Mouse (Mus musculus) limb, embryonic 13.5 days (tissue): ENCODE results near the gene Necap1. TPM values are rescaled to one million over a fixed set of nuclear protein-coding genes. Genes with fewer than 3 reads are reported as not detected.

Source experiments
- ATAC-seq: fragments of 200-750 bp; cut with Nextera tagmentation; 2 replicates; pipeline ENCODE4 v1.8.0; 2017; ENCODE audit warnings: low read depth, moderate number of reproducible peaks, moderate TSS enrichment; ENCODE audit not compliant: low FRiP score
- H3K27ac ChIP-seq: fragments of 300-500 bp; sonication (generic); 2 replicates; pipeline ENCODE4 v1.5.1; 2015; ENCODE audit warnings: inconsistent platforms, mild to moderate bottlenecking, moderate library complexity
- H3K27me3 ChIP-seq: fragments of 300-500 bp; sonication (generic); 2 replicates; pipeline ENCODE4 v1.6.1; 2015; ENCODE audit warnings: mild to moderate bottlenecking, inconsistent platforms
- H3K36me3 ChIP-seq: fragments of 300-500 bp; sonication (generic); 2 replicates; pipeline ENCODE4 v1.6.1; 2015; ENCODE audit warnings: inconsistent platforms, mild to moderate bottlenecking, moderate library complexity
- H3K4me1 ChIP-seq: fragments of 300-500 bp; sonication (generic); 2 replicates; pipeline ENCODE4 v1.6.1; 2015; ENCODE audit warnings: inconsistent platforms
- H3K4me2 ChIP-seq: fragments of 300-500 bp; sonication (generic); replicated peaks from 2 replicates; pipeline ENCODE4 v1.6.1; 2015; ENCODE audit warnings: inconsistent platforms, mild to moderate bottlenecking, moderate library complexity
- H3K4me3 ChIP-seq: fragments of 300-500 bp; sonication (generic); 2 replicates; pipeline ENCODE4 v1.5.1; 2015; ENCODE audit warnings: moderate library complexity, mild to moderate bottlenecking, inconsistent platforms
- H3K9ac ChIP-seq: fragments of 300-500 bp; sonication (generic); 2 replicates; pipeline ENCODE4 v1.6.1; 2015; ENCODE audit warnings: mild to moderate bottlenecking, inconsistent platforms
- H3K9me3 ChIP-seq: fragments of 300-500 bp; sonication (generic); 2 replicates; pipeline ENCODE4 v1.6.1; 2016; ENCODE audit warnings: inconsistent platforms
- WGBS: fragments of 180-500 bp; shearing (Covaris S2); methylation state at CpG from one replicate; pipeline ENCODE4 v1.1.7; 2015; 5-methylcytosine and 5-hydroxymethylcytosine counted together
- polyA plus RNA-seq: library from polyadenylated mRNA; unstranded; fragments of >200 nt; fragmentation: Nextera tagmentation; extraction: Ambion mirVana; gene quantifications from 2 replicates; pipeline ENCODE4 v1.2.1, GENCODE M21; 2015

Gene Necap1
- polyA plus RNA-seq, 1 experiment from 2014 or later = 72.4 TPM

GRCm38 (mm10) chr6:122862434-122862833 is 11.8 kb upstream of the Necap1 start:
- H3K36me3 ChIP-seq = no peaks in the 10 kb centered on the region
- no peak overlapping the region for H3K4me3 ChIP-seq
- ATAC-seq = no peak
- no peak overlapping the region for H3K9ac ChIP-seq
- peaks cover 14% of the 10 kb centered on the region for H3K9me3 ChIP-seq
- no peak overlapping the region for H3K4me2 ChIP-seq
- WGBS = 74% methylated on average over 6 of the region's 6 CpGs
- no peak overlapping the region for H3K27ac ChIP-seq
- H3K27me3 ChIP-seq = no peaks in the 10 kb centered on the region
- no peaks in the 10 kb centered on the region for H3K4me1 ChIP-seq

DNA sequence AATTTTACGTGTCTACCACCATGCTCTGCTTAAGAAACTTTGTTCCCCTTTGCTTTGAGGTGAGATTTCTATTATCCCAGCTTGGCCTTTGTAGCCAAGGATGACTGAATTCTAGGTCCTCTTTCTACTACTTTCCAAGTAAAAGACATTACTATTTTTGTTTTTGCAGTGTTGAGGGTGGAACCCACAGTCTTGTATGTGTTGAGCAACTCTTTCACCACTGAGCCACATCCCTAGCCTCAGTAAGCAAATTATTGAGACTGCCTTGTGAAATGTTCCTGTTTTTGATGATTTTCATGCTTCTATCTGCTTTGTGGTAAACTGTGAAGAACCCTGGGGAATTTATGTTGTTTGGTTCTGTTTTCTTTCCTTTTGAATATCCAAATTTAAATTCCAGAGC is 11.4 kb upstream of the Necap1 start:
- no peaks in the 10 kb centered on the region for H3K27me3 ChIP-seq
- peaks cover 14% of the 10 kb centered on the region for H3K9me3 ChIP-seq
- no peak overlapping the region for H3K4me3 ChIP-seq
- no peak overlapping the region for H3K9ac ChIP-seq
- no peak for ATAC-seq
- no peaks in the 10 kb centered on the region for H3K4me1 ChIP-seq
- no peaks in the 10 kb centered on the region for H3K36me3 ChIP-seq
- 91% methylated on average over 1 of the region's 1 CpGs for WGBS
- H3K4me2 ChIP-seq = no peak overlapping the region
- H3K27ac ChIP-seq = no peak overlapping the region

DNA sequence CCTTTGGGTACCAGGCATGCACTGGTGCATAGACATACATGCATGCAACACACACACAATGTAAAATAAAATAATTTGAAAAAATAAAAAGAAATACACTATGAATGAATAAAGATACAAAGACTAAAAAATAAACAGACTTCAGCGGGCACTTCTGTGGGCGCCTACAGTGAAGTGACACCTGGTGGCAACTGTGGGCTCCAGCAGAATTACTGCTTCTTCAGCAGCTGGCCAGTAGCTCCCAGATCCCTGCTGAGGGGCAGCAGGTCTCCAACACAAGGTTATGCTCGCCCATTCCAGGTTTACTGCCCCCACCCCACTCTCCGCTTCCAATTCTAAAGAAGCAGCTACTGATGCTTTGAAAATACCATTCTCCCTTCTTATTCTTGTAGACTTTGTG is 6.4 kb upstream of the Necap1 start:
- ATAC-seq = no peak

DNA sequence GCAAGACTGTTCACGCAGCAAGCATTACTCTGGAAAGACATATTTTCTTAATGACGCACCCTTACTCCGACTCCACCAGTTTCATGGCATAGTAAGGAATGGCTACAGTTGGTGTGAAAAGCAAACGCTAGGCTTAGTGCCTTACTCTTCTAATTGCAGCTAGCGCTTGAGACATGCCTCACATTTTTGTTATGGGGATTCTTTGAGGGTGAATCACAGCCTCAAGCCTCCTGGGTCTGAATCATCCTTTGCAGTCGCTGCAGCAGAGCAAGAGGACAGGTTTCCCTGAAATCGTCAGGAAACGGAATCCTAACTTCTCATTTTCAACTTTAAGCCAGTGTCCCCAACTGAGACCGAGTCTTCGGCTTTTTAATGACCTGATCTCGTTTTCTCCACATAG is 4.4 kb upstream of the Necap1 start:
- Histone ChIP-seq H3K9ac (no peak overlapping the region), H3K27me3 (0 out of 2 replicates have a peak, but pooled peaks cover 5% of the 10 kb centered on the region), H3K4me2 (no peak overlapping the region), H3K36me3 (no peaks in the 10 kb centered on the region), H3K4me3 (no peak overlapping the region), H3K9me3 (no peaks in the 10 kb centered on the region), H3K27ac (no peak overlapping the region), H3K4me1 (no peaks in the 10 kb centered on the region)
- ATAC-seq = no peak
- WGBS = 77% methylated on average over 11 of the region's 11 CpGs

More for the DNA sequence above, 6.4 kb upstream of the Necap1 start:
- 55% methylated on average over 4 of the region's 4 CpGs for WGBS
- Histone ChIP-seq H3K4me3 (no peak overlapping the region), H3K9me3 (no peaks in the 10 kb centered on the region), H3K27ac (no peak overlapping the region), H3K27me3 (0 out of 2 replicates have a peak, but pooled peaks cover 5% of the 10 kb centered on the region), H3K36me3 (no peaks in the 10 kb centered on the region), H3K9ac (no peak overlapping the region), H3K4me2 (no peak overlapping the region), H3K4me1 (no peaks in the 10 kb centered on the region)

DNA sequence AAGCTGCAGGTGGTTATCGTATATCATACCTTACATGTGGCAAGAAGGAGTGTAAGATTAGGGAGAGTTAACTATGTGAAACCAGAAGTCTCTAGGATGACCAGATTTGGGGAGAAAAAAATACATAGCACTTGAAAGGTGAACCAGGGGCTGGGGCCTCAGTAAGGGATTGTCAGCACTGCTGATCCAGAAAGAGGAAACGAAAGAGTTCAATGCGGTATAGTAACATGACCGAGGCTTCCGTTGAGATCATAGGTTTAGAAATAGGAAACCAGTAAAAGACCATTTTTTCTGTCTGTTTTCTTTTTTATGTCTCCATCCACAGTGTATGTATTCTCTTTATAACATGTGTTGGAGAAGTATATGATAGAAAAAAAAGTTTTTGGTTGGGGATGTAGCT is 1.5 kb upstream of the Necap1 start:
- WGBS = 96% methylated on average over 5 of the region's 5 CpGs
- H3K9ac ChIP-seq = no peak overlapping the region
- no peak overlapping the region for H3K4me2 ChIP-seq
- no peak for ATAC-seq
- peaks cover 13% of the 10 kb centered on the region for H3K36me3 ChIP-seq
- H3K4me3 ChIP-seq = no peak overlapping the region
- H3K9me3 ChIP-seq = no peaks in the 10 kb centered on the region
- H3K27ac ChIP-seq = no peak overlapping the region
- H3K4me1 ChIP-seq = peaks cover 16% of the 10 kb centered on the region
- H3K27me3 ChIP-seq = 0 out of 2 replicates have a peak, but pooled peaks cover 5% of the 10 kb centered on the region

GRCm38 (mm10) chr6:122874720-122875389 is 581 bp downstream of the Necap1 start:
- Histone ChIP-seq H3K27me3 (0 out of 2 replicates have a peak, but pooled peaks cover 5% of the 10 kb centered on the region), H3K9ac (peak overlapping the region; percentile 87), H3K4me3 (peak overlapping the region; percentile 83), H3K36me3 (peaks cover 33% of the 10 kb centered on the region), H3K9me3 (no peaks in the 10 kb centered on the region), H3K4me1 (peaks cover 16% of the 10 kb centered on the region), H3K27ac (peak overlapping the region; percentile 86), H3K4me2 (peak overlapping the region; percentile 67)
- WGBS = under 1% methylated on average over 31 of the region's 31 CpGs
- peak; percentile 69 for ATAC-seq

- H3K36me3 ChIP-seq = peaks cover 76% of the 10 kb centered on the region
- no peaks in the 10 kb centered on the region for H3K9me3 ChIP-seq
- no peak for ATAC-seq
- no peaks in the 10 kb centered on the region for H3K27me3 ChIP-seq
- peaks cover 16% of the 10 kb centered on the region for H3K4me1 ChIP-seq
- no peak overlapping the region for H3K9ac ChIP-seq
- no peak overlapping the region for H3K4me3 ChIP-seq
- no peak overlapping the region for H3K4me2 ChIP-seq
- WGBS = 93% methylated on average over 7 of the region's 7 CpGs
- no peak overlapping the region for H3K27ac ChIP-seq
Measured at GRCm38 (mm10) chr6:122879141-122879735, 5.0 kb downstream of the Necap1 start.

DNA sequence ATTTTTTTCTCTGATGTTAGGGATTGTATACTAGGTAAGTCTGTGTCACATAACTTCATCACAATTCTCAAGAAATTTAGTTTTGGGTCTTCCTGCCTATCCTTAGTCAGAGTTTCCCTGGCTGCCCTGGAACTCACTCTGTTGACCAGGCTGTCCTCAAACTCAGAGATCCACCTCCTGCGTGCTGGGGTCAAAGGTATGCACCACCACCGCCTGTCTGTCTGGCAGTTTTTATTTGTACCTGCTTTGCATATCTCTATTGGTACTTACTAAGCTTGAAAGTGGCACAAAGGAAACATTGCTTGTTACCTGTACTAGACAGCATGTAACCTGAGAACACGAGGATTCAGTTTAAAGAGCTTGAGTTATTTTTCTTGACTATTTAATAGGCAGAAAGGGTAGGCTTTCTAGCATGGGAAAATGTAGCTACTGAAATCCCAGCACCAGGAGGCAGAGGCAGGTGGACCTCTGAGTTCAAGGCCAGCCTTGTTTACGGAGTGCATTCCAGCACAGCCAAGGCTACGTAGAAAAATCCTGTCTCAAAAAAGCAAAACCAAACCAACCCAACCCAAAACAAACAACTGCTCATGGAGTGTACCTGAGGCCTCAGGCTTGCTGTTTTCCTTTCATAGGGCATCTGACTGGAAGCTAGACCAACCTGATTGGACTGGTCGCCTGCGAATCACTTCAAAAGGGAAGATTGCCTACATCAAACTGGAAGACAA is 5.7 kb downstream of the Necap1 start:
- H3K4me1 ChIP-seq = peaks cover 16% of the 10 kb centered on the region
- H3K36me3 ChIP-seq = peaks cover 83% of the 10 kb centered on the region
- no peaks in the 10 kb centered on the region for H3K9me3 ChIP-seq
- no peak overlapping the region for H3K4me3 ChIP-seq
- no peak overlapping the region for H3K27ac ChIP-seq
- ATAC-seq = no peak
- H3K4me2 ChIP-seq = no peak overlapping the region
- no peak overlapping the region for H3K9ac ChIP-seq
- 90% methylated on average over 7 of the region's 7 CpGs for WGBS
- H3K27me3 ChIP-seq = no peaks in the 10 kb centered on the region

DNA sequence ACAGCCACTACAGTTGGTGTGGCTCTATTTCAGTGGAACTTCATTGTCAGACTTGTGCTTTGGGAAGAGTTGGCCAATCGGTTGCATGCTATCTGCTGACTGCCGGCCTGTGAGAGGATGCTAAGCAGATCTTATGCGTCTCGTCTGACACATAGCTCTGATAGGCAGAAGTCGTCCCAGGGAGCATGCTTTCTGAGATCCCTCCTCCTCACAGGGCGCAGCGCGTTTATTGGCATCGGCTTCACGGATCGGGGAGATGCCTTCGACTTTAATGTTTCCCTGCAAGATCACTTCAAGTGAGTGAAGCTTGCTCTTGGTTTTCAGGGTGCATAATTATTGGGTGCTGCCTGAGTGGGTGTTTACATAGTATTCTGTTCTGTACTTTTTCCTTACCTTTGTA is 7.0 kb downstream of the Necap1 start:
- no peaks in the 10 kb centered on the region for H3K27me3 ChIP-seq
- 94% methylated on average over 12 of the region's 12 CpGs for whole genome bisulfite sequencing
- no peaks in the 10 kb centered on the region for H3K9me3 ChIP-seq
- H3K4me3 ChIP-seq = no peak overlapping the region
- H3K36me3 ChIP-seq = peaks cover 92% of the 10 kb centered on the region
- H3K9ac ChIP-seq = no peak overlapping the region
- ATAC-seq = no peak
- no peak overlapping the region for H3K27ac ChIP-seq
- H3K4me2 ChIP-seq = no peak overlapping the region
- peaks cover 5% of the 10 kb centered on the region; the same call in 1 of the 2 replicates for H3K4me1 ChIP-seq

GRCm38 (mm10) chr6:122883603-122884002 is 9.3 kb downstream of the Necap1 start:
- Histone ChIP-seq H3K27ac (no peak overlapping the region), H3K36me3 (peaks cover 98% of the 10 kb centered on the region), H3K4me3 (no peak overlapping the region), H3K9me3 (no peaks in the 10 kb centered on the region), H3K4me1 (no peaks in the 10 kb centered on the region), H3K4me2 (no peak overlapping the region), H3K9ac (no peak overlapping the region), H3K27me3 (no peaks in the 10 kb centered on the region)
- ATAC-seq = no peak
- WGBS = 90% methylated on average over 9 of the region's 9 CpGs

DNA sequence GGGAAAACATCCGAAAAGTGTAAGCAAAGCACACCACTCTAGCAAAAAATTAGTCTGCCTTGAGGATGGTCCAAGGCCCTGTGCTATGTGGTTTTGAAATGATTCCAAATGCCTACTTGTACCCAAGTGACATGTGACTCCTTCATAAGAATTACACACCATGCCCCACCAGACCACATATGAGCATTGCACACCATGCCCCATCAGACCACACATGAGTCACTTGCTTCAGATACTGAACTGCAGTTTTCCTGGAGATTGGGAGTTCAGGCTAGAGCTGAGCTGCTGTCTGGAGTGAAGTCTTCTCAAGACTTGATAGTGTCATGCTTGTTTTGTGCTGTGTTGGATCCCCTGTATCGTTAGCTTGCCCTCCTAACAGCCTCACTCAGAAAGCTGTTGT is 15.3 kb downstream of the Necap1 start:
- H3K27me3 ChIP-seq = no peaks in the 10 kb centered on the region
- no peak overlapping the region for H3K9ac ChIP-seq
- no peak overlapping the region for H3K4me3 ChIP-seq
- no peak for ATAC-seq
- WGBS = 89% methylated on average over 2 of the region's 2 CpGs
- H3K4me1 ChIP-seq = no peaks in the 10 kb centered on the region
- H3K36me3 ChIP-seq = peaks cover 70% of the 10 kb centered on the region
- H3K4me2 ChIP-seq = no peak overlapping the region
- H3K27ac ChIP-seq = no peak overlapping the region
- H3K9me3 ChIP-seq = no peaks in the 10 kb centered on the region

- Histone ChIP-seq H3K27ac (no peak overlapping the region), H3K36me3 (peaks cover 56% of the 10 kb centered on the region), H3K9me3 (no peaks in the 10 kb centered on the region), H3K4me1 (no peaks in the 10 kb centered on the region), H3K9ac (no peak overlapping the region), H3K4me2 (no peak overlapping the region), H3K27me3 (no peaks in the 10 kb centered on the region), H3K4me3 (no peak overlapping the region)
- no peak for ATAC-seq
- 13% methylated on average over 2 of the region's 2 CpGs for WGBS
Measured at GRCm38 (mm10) chr6:122892442-122893049, 18.3 kb downstream of the Necap1 start.
